Mouse (Mus musculus): ENCODE results near the gene Aqp1. TPM values are rescaled to one million over a fixed set of nuclear protein-coding genes. Genes with fewer than 3 reads are reported as not detected.

Aqp1 gene
- polyA plus RNA-seq, 1 experiment from 2014 or later, result 22.8 TPM

DNA sequence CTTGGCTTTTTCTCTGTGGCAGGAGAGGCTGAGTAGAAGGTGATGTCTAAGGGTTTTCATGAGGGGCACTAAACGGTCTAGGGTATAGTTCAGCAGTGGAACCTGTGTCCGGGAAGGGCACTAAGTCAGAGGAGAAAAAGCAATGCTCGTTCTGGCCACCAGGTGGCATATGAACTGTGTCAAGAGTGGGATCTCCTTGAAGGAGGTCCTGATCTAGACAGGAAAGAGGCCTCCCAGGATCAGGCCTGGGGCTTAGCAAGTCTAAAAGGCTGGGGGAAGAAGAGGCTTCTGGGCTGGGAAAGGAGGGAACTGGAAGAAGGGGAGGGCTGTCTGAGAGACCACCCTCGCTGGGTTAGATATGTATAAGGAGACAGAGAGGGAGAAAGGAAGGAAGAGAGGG, 56.2 kb downstream of the Aqp1 start:
- Histone ChIP-seq H3K4me1 (peaks cover 8% of the 10 kb centered on the region), H3K4me3 (replicated peaks) (no peak overlapping the region), H3K9ac (no peak overlapping the region), H3K36me3 (no peaks in the 10 kb centered on the region), H3K27ac (no peak overlapping the region), H3K4me2 (no peak overlapping the region), H3K27me3 (replicated peaks) (no peaks in the 10 kb centered on the region; the same call in 1 of the 2 replicates), H3K9me3 (no peaks in the 10 kb centered on the region)
- 10% methylated on average over 4 of the region's 4 CpGs for WGBS
- 0 out of 2 replicates have a peak, but pooled peaks have one; percentile 24 for ATAC-seq (ENCODE audit: insufficient read depth, low FRiP score, low read depth)

- Histone ChIP-seq H3K9ac (no peak overlapping the region), H3K36me3 (no peaks in the 10 kb centered on the region), H3K4me1 (peaks cover 8% of the 10 kb centered on the region), H3K27ac (no peak overlapping the region), H3K27me3 (replicated peaks) (no peaks in the 10 kb centered on the region; the same call in 1 of the 2 replicates), H3K4me3 (replicated peaks) (no peak overlapping the region), H3K9me3 (no peaks in the 10 kb centered on the region), H3K4me2 (no peak overlapping the region)
- ATAC-seq (ENCODE audit: insufficient read depth, low FRiP score, low read depth), result no peak
- 77% methylated on average over 10 of the region's 10 CpGs for WGBS
These were observed 58.6 kb downstream of the Aqp1 start for GRCm38 (mm10) chr6:55394854-55395253.

GRCm38 (mm10) chr6:55396176-55396575, 59.9 kb downstream of the Aqp1 start:
- ATAC-seq (ENCODE audit: insufficient read depth, low FRiP score, low read depth), result peak; percentile 78
- no peaks in the 10 kb centered on the region for H3K27me3 ChIP-seq (replicated peaks)
- H3K27ac ChIP-seq, result peak overlapping the region; percentile 81
- H3K36me3 ChIP-seq, result no peaks in the 10 kb centered on the region
- H3K9me3 ChIP-seq, result no peaks in the 10 kb centered on the region
- 20% methylated on average over 3 of the region's 3 CpGs for WGBS
- peaks cover 8% of the 10 kb centered on the region for H3K4me1 ChIP-seq
- H3K9ac ChIP-seq, result no peak overlapping the region
- H3K4me2 ChIP-seq, result 0 out of 2 replicates have a peak overlapping the region, but pooled peaks have one; percentile 3
- H3K4me3 ChIP-seq (replicated peaks), result no peak overlapping the region

DNA sequence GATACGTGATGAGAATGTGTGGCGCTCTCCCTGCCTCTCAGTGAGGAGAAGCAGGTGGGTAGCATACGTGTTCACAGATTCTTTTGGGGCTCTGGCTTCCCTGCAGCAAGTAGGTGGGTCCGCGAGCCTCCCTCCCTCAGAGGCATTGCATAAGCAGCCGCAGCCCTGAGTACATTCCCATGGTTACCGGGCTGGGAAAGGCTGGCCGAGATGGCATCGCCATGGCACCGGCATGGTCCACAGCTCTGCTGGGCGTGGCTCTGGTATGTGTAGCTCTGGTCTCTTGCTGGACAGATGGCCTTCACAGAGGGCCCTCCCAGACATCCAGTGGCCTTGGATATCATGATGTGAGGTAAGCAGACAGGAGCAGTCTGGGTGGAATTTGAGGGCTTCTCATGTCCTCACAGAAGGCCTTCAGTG, 60.4 kb downstream of the Aqp1 start:
- Histone ChIP-seq H3K4me1 (peaks cover 8% of the 10 kb centered on the region), H3K36me3 (no peaks in the 10 kb centered on the region), H3K27ac (peak overlapping the region; percentile 81), H3K27me3 (replicated peaks) (no peaks in the 10 kb centered on the region), H3K4me3 (replicated peaks) (no peak overlapping the region), H3K9me3 (no peaks in the 10 kb centered on the region), H3K4me2 (peak overlapping the region; percentile 3; the same call in 1 of the 2 replicates), H3K9ac (peak overlapping the region; percentile 14; the same call in 1 of the 2 replicates)
- ATAC-seq (ENCODE audit: insufficient read depth, low FRiP score, low read depth), result peak; percentile 70
- WGBS, result 54% methylated on average over 11 of the region's 11 CpGs

Small RNAs within 50 kb of the gene (microRNA-seq; reads per million reads assigned to microRNA genes)
- not detected for gene Gm25458

Other genes with a start within 250 kb of the Aqp1 start
- gene Crhr2, start 203.4 kb upstream of the Aqp1 start, polyA plus RNA-seq (2015; fragmentation: Nextera tagmentation; extraction: Ambion mirVana), result 0.35 and 0.63 TPM in 2 replicates
- 0.12 and 0.40 TPM in 2 replicates for gene Inmt, start 161.4 kb upstream of the Aqp1 start, polyA plus RNA-seq (2015; fragmentation: Nextera tagmentation; extraction: Ambion mirVana)
- 8.7 and 9.8 TPM in 2 replicates for gene Mindy4, start 133.0 kb upstream of the Aqp1 start, polyA plus RNA-seq (2015; fragmentation: Nextera tagmentation; extraction: Ambion mirVana)
- gene Ghrhr, start 39.9 kb downstream of the Aqp1 start, polyA plus RNA-seq (2015; fragmentation: Nextera tagmentation; extraction: Ambion mirVana), result 0.15 TPM in 1 of 2 replicates, not detected in the other
- gene Adcyap1r1, start 115.5 kb downstream of the Aqp1 start, polyA plus RNA-seq (2015; fragmentation: Nextera tagmentation; extraction: Ambion mirVana), result 7.6 and 8.5 TPM in 2 replicates